Mouse (Mus musculus) ES-Bruce4 (cell line): ENCODE measurements around the gene Qars.

Source experiments
- CTCF ChIP-seq: IDR thresholded peaks from one replicate; pipeline ENCODE4 v1.8.1; 2011; ENCODE audit warnings: low read depth, low read length
- EP300 ChIP-seq: IDR thresholded peaks from 2 replicates; pipeline ENCODE4 v1.6.1; 2011; ENCODE audit warnings: low read depth, low read length; ENCODE audit not compliant: insufficient read depth
- POLR2A ChIP-seq: IDR thresholded peaks from one replicate; pipeline ENCODE4 v1.8.1; 2011; ENCODE audit warnings: low read length; ENCODE audit not compliant: insufficient read depth

DNA sequence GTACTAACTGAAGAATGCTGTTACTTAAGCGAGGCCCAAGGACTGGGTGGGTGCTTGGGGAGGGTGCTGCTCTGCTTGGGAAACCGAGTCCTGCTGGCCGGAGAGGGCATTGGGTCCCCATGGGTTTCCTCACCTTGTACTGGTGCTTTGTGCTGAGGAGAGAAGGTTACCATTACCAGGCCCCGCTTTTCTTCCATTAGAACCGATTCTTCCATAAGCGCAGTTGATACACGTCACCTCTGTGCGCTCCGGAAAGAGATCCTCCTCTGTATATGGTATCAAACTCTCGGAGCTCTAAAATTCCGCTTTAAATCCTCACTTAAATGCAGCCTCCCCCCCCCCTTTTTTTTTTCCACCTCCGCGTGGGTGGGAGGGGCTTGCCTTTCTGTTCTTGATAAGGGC, 10.4 kb downstream of the Qars start:
- TF ChIP-seq POLR2A (no peak), EP300 (no peak), CTCF (no peak)
